Mouse (Mus musculus): ENCODE measurements around the gene Jag1. TPM values are rescaled to one million over a fixed set of nuclear protein-coding genes. Genes with fewer than 3 reads are reported as not detected.

Gene Jag1
- total and polyA plus RNA-seq, 3 experiments, result 0.42 TPM; not detected in 2

DNA sequence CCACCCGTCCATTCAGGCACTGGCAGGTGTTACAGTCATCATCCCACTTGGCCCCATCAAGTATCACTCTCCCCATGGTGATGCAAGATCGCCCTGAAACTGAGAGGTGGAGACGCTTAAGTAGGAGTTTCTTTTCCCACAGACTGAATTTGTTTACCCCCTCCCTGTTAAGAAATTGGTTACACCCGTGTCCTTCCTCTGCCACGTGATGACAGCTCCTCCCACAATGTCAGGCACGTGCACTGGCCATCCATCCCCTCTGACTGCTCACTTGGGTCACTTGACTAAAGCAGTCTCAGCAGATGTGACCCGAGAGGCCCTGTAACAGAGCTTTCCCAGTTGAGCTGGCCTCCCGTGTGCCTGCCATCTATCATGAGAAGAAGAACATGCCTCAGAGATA lies 31.2 kb downstream of the Jag1 start:
- Histone ChIP-seq H3K36me3 (ENCODE audit: control insufficient read depth in 1 of 2, insufficient read depth in 2 of 2, low read length in 2 of 2) (no peaks in the 10 kb centered on the region), H3K4me3 (ENCODE audit: control insufficient read depth in 1 of 2, insufficient read depth in 1 of 2, low read depth in 2 of 2, low read length in 2 of 2) (no peak overlapping the region), H3K9me3 (replicated peaks; ENCODE audit: insufficient read depth, low read length) (no peaks in the 10 kb centered on the region), H3K9ac (ENCODE audit: control insufficient read depth, low read depth, low read length, poor library complexity, severe bottlenecking) (no peak overlapping the region), H3K4me1 (ENCODE audit: control insufficient read depth in 1 of 2, insufficient read depth in 2 of 2, low read length in 2 of 2) (no peaks in the 10 kb centered on the region), H3K27ac (ENCODE audit: control insufficient read depth, low read depth, low read length) (no peak overlapping the region), H3K27me3 (ENCODE audit: control insufficient read depth in 1 of 2, insufficient read depth in 2 of 2, low read length in 2 of 2) (no peaks in the 10 kb centered on the region), H3K79me2 (ENCODE audit: control insufficient read depth, insufficient read depth, low read length, poor library complexity) (no peaks in the 10 kb centered on the region)
- no peak for DNase-seq (ENCODE audit: low read depth, low spot score)
- no peak for TF ChIP-seq MAX (IDR thresholded peaks at IDR 0.05; ENCODE audit: low read length)
- TF ChIP-seq POLR2AphosphoS2 (IDR thresholded peaks at IDR 0.05; ENCODE audit: low read length), result no peak
- TF ChIP-seq NELFE (IDR thresholded peaks at IDR 0.05; ENCODE audit: low read depth, low read length), result no peak
- no peak for TF ChIP-seq BHLHE40 (IDR thresholded peaks at IDR 0.05; ENCODE audit: borderline replicate concordance, low read depth, low read length)
- no peak for TF ChIP-seq CHD1 (IDR thresholded peaks at IDR 0.05; ENCODE audit: low read depth, low read length)
- no peak for TF ChIP-seq ZC3H11A (IDR thresholded peaks at IDR 0.05; ENCODE audit: low read depth, low read length)
- no peak for TF ChIP-seq GATA1 (IDR thresholded peaks at IDR 0.05; ENCODE audit: low read depth, low read length)

GRCm38 (mm10) chr2:137082896-137083620 lies 33.4 kb downstream of the Jag1 start:
- H3K9me3 ChIP-seq (replicated peaks; ENCODE audit: insufficient read depth, low read length), result no peaks in the 10 kb centered on the region
- H3K79me2 ChIP-seq (ENCODE audit: control insufficient read depth, insufficient read depth, low read length, poor library complexity), result no peaks in the 10 kb centered on the region
- no peaks in the 10 kb centered on the region for H3K36me3 ChIP-seq (ENCODE audit: control insufficient read depth in 1 of 2, insufficient read depth in 2 of 2, low read length in 2 of 2)
- H3K27me3 ChIP-seq (ENCODE audit: control insufficient read depth in 1 of 2, insufficient read depth in 2 of 2, low read length in 2 of 2), result no peaks in the 10 kb centered on the region
- no peak overlapping the region for H3K27ac ChIP-seq (ENCODE audit: control insufficient read depth, low read depth, low read length)
- H3K4me1 ChIP-seq (ENCODE audit: control insufficient read depth in 1 of 2, insufficient read depth in 2 of 2, low read length in 2 of 2), result no peaks in the 10 kb centered on the region
- no peak overlapping the region for H3K4me3 ChIP-seq (ENCODE audit: control insufficient read depth in 1 of 2, insufficient read depth in 1 of 2, low read depth in 2 of 2, low read length in 2 of 2)
- no peak for DNase-seq (ENCODE audit: low read depth, low spot score)
- TF ChIP-seq SMC3 (IDR thresholded peaks at IDR 0.05; ENCODE audit: low read depth, low read length) (no peak), NRF1 (IDR thresholded peaks at IDR 0.05; ENCODE audit: insufficient read depth, low read depth, low read length, poor library complexity, severe bottlenecking) (no peak), JUND (IDR thresholded peaks at IDR 0.05; ENCODE audit: low read depth, low read length) (no peak), TCF12 (IDR thresholded peaks at IDR 0.05; ENCODE audit: low read depth, low read length) (no peak), UBTF (IDR thresholded peaks at IDR 0.05; ENCODE audit: borderline replicate concordance, insufficient read depth, low read depth, low read length) (no peak), ZNF384 (IDR thresholded peaks at IDR 0.05; ENCODE audit: low read depth, low read length) (no peak), E2F4 (IDR thresholded peaks at IDR 0.05; ENCODE audit: borderline replicate concordance, low read depth, low read length) (no peak), POLR2AphosphoS2 (IDR thresholded peaks at IDR 0.05; ENCODE audit: low read length) (no peak), CHD2 (IDR thresholded peaks at IDR 0.05; ENCODE audit: low read length) (no peak), RAD21 (IDR thresholded peaks at IDR 0.05; ENCODE audit: low read depth, low read length) (no peak), KAT2A (conservative IDR thresholded peaks at IDR 0.05; ENCODE audit: low read depth, low read length) (no peak), MYC (IDR thresholded peaks at IDR 0.05; ENCODE audit: low read depth, low read length) (no peak), TAL1 (IDR thresholded peaks at IDR 0.05; ENCODE audit: low read length) (no peak), TBP (IDR thresholded peaks at IDR 0.05; ENCODE audit: low read depth, low read length) (no peak), RCOR1 (IDR thresholded peaks at IDR 0.05; ENCODE audit: low read depth, low read length) (no peak)
- H3K9ac ChIP-seq (ENCODE audit: control insufficient read depth, low read depth, low read length, poor library complexity, severe bottlenecking), result no peak overlapping the region
